Mouse (Mus musculus) liver, adult (tissue): ENCODE measurements around the gene Atp6v1a.

Source experiments
- GATA4 ChIP-seq: IDR thresholded peaks from 2 replicates; pipeline ENCODE4 v1.6.1; 2014; ENCODE audit warnings: mild to moderate bottlenecking, low read length; ENCODE audit not compliant: insufficient replicate concordance

The Atp6v1a gene

DNA sequence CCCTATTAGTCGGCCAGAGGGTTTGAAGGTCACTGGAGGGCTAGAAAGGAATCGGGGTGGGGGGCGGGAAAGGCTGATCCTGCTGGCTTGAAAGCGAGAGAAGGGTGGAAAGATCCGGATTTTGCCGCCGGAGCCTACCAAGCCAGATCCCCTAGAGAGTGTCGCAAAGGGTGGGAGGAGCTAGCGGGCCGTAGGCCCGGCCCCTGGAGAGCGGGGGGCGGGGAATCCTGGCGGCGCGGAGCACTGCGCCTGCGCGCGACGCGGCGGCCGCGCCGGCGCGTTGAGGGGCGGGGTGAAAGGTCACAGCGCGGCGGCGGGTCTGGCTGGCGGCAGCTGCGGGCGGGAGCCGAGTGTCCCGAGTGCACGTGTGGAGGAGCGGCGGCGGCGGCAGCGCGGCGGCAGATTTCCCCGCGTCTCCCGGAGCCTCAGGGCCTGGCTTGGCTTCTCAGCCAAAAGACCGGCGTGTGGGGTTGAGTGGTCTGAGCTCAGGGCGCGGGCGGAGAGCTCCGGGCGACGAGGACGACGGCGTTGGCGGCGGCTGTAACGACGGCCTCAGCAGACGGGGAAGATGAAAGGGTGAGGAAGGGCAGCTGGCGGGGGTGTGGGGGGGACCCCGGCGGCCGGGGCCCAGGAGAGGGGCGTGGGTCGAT is at the start of gene Atp6v1a, which contains the start of gene Naa50:
Gene Atp6v1a, minus strand, starts transcription at position 170 of the 650 bp plus-strand sequence.
Gene Naa50, plus strand, starts transcription at position 295 of the 650 bp plus-strand sequence.
- no peak for TF ChIP-seq GATA4

DNA sequence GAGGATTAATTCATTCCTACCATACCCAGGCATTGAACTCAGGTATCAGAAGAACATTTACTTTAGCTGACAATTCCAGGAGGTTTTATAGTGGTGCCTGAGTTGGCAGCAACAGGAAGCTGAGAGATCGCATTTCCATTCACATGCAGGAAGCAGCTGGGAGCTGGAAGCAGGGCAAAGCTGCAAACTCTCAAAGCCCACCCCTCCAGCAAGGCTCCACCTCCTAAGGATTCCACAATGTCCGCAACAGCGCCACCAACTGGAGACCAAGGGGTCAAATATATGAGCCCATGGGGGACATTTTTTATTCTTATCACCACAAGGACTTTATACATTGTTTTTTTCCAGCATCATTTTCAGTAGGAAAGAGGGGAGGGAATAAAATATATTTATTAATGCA is 49.3 kb upstream of the Atp6v1a start:
- no peak for TF ChIP-seq GATA4

- TF ChIP-seq GATA4, result no peak
Observed at GRCm38 (mm10) chr16:44187172-44187571, 47.7 kb upstream of the Atp6v1a start.

DNA sequence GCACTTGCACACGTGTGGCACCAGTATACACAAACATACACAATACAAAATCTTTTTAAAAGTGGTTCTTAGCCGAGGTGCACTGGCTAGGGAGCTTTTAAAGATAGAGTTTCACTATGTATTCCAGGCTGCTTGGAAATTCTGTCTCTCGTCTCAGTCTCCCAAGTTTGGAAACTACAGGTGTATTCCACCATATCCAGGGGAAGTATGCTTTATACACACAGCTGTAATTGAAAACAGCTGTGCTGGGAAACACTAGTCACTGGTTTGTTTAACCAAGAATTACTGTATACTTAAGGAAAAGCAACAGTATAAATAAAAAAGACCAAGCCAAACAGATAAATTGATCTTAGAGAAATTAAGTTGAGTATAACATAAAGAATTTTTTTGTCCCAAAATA is 45.3 kb upstream of the Atp6v1a start:
- no peak for TF ChIP-seq GATA4

GRCm38 (mm10) chr16:44182597-44182996 is 43.1 kb upstream of the Atp6v1a start:
- TF ChIP-seq GATA4, result no peak

DNA sequence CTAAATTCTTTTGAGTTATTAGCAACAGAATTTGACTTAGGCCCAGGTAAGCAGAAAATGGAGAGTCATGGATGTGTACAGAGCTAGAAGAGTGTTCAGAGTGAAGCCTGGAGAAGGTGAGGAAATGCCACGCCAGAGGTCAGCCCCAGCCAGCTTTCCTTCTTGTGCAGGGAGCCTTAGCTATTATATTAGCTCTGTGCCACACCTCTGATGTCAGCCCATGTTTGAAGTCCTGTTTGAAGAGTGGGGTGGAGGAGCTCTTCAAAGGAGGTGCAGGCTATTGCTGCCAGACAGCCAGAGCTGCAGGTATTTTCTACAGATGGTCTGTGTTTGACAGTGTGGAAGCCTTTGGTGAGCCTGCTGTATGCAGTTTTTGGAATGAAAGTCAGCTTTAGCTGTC is 39.0 kb upstream of the Atp6v1a start:
- no peak for TF ChIP-seq GATA4

GRCm38 (mm10) chr16:44176511-44176910 is 37.0 kb upstream of the Atp6v1a start:
- no peak for TF ChIP-seq GATA4

DNA sequence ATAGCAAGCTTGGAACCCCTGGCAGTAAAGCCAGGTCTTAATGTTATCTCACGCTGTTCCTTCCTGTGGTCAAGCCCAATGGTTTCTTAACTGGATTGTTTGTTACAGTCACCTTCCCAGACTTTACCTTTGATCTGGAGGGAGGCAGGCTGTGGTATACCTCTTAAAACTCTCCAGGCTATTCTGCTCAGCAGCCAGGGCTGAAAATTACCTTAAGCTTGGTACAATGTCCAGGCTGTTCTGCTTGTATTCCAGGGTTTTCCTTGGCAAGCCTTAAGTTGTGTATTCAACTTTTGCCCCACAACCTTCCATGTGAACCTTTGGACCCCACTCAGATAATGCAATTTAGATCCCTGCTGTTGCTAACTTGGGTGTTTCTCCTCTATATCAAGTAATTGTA is 35.5 kb upstream of the Atp6v1a start:
- peak; percentile 1; the same call in 1 of the 2 replicates for TF ChIP-seq GATA4

DNA sequence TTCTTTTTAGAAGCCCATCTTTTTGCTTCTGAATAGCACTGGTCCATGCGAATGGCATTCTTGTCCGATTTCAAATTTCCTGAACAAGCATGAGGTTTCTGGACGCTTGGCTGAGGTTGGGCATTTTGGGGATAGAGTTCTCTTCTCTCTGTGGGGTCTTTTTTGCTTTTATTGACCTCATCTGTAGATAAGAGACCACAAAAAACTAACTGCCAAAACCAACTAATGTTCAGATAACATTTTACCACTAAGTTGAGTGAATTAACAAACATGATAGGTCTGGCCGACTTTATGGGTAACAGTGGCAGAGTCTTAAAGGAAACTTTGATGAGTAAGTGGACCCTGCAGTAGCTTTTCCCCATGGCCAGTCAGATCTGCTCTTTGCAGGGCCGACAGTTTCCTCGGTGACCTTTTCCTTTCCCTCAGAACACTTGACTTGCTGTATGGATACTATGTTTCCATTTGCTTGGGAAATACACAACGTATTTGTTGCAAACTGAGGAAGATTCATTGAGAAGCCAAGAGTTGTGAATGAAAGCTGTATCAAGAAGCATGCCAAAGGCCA is 34.5 kb upstream of the Atp6v1a start:
- TF ChIP-seq GATA4, result no peak

DNA sequence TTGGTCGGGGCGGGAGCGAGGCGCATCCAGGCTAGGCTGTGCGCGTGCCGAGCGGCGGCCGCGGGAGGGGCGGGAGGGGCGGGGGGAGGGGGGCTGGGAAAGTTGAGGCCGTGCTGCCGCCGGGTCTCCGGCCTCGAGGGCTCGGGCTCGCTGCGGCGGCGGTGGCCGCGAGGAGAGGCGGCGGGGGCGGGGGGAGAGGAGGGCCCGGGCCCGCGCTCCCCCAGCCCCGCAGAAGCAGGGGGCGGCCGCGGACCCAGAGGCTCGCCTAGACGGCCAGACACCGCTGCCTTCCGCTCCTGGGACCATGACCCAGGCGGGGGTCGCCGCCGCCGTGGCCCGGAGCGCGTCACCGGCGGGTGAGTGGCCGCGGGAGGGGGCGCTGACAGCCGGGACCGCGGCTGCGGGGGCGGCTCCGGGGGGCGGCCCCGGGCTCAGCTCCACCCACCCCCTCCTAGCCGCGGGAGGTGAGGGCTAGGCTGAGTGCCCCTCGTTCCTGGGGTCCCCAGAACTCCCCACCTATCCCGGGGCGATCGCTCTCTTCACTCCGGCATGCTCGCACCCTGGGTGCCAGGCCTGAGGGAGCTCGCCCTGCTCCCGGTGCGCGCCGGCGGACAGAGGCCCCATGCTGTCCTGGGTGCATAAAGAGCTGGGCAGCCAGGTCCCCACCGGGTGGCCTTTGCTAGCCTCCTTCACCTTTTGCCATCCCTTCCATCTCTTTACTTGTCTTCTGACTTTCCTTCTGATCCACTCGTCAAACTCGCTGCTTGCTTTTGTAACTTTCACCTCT is 33.8 kb upstream of the Atp6v1a start, which contains the start of gene Usf3:
Gene Usf3, plus strand, starts transcription at position 92 of the 787 bp plus-strand sequence.
- TF ChIP-seq GATA4, result no peak

DNA sequence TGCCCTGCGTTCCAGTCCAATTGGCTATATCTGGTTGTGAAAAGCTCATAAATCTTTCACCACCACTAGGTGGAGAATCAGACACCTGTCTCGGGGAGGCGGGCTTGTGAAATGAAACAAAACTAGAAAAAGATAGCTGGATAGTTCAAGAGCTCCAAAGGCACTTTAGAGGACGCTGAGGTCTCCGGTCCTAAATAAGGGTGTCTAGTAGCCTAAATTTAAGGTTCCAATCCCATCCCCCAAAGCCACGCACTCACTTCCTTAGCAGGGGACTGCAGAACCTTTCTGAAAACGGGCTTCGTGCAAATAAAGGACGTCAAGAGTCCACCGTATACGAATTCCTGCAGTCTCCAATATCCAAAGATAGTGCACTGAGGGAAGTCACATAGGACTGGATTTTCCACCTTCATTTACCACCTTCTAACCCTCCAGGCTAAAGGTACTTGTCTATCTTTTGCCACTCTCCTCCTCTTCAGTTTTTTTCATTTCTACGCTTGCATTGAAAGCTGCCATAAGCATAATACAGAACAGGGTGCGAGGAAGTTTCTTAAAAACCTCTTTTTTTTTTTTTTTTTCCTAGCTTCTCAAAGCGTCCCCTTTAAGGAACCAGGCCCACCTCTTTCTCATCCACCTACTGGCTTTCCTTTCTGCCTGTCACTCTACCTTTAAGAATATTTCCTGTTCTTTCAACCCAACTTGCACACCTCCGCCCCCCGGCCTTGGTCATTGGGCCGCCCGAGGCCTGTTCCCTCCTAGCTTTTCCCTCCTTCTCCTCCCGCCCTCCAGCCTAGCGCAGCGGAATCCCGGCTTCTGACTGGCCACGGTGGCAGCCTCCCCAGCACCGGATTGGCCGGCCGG is 33.0 kb upstream of the Atp6v1a start:
- TF ChIP-seq GATA4, result no peak

DNA sequence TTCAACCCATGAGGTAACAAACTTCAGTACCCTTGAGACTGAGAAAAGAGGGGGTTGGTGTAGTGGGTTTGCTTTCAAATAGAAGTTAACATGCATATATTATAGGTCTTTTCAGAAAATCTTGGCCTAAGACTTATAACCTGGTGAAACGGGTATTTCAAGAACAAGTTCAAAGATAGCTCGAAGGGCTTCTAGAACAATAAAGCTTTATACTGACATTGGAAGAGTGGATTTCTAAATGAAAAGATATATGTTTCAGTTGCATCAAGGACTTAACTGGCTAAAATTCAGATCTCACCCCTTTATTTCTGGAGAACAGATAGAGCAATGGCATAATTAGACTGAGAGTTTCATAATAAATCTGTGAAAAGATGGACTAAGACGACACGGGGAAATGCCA is 29.5 kb upstream of the Atp6v1a start:
- TF ChIP-seq GATA4, result no peak

DNA sequence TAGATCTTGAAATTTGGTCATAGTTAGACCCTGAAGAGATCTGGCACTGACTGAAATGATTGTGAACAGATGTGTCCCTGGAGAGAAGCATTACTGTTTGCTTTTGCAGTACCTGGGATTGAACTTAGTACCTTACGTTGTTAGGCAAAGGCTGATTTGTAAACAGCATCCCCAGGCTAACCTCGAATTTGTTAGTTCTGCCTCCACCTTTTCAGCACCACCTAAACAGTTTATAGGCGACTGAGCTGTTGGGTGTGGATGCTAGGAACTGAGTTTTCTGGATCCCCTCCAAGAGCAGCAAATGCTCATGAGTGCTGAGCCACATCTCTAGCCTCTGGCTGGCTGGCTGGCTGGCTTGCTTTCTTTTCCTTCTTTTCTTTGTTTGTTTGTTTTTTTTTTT is 25.7 kb upstream of the Atp6v1a start:
- no peak for TF ChIP-seq GATA4

DNA sequence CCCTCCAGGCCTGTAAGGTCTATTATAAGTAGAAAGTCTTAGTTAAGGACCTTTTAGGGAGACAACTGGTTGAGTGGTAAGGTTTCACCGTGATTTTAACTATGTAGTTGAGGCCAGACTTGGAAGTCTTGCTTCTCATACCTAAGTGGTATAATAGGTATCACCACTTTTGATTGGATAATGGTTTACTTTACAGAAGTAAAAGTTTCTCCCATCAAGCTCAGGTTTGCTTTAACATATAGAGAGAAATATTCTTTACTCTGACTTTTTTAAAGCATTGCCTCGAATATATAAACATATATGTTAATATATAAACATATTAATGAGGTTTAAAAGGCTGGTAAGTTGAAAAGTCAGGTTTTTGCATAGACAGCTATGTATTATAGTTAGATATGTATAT is 24.3 kb upstream of the Atp6v1a start:
- no peak for TF ChIP-seq GATA4

- no peak for TF ChIP-seq GATA4
Observed at GRCm38 (mm10) chr16:44159325-44159724, 19.8 kb upstream of the Atp6v1a start.
